Mouse (Mus musculus): ENCODE results near the gene Sun2.

Gene Sun2

DNA sequence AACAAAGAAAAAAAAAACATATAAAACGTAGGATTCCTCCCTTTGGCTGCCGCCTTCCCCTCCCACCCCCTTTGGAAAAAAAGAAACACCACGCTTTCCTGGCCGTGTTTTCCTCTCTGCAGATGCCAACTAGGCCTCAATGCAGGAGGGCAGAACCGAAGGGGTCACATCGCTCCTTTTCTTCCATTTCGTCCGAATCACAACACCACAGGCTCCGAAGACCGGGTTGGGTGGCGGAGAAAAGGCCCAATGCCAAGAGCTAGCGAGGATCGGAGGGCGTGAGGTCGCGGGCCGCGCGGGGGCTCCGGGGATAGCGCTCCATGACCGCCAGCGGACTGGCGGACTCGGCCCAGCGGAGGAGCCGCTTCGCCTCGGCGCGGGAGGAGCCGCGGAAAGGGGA lies 55.2 kb downstream of the Sun2 start:
- peak; percentile 58 for DNase-seq (ENCODE audit: low read depth, low spot score)

DNA sequence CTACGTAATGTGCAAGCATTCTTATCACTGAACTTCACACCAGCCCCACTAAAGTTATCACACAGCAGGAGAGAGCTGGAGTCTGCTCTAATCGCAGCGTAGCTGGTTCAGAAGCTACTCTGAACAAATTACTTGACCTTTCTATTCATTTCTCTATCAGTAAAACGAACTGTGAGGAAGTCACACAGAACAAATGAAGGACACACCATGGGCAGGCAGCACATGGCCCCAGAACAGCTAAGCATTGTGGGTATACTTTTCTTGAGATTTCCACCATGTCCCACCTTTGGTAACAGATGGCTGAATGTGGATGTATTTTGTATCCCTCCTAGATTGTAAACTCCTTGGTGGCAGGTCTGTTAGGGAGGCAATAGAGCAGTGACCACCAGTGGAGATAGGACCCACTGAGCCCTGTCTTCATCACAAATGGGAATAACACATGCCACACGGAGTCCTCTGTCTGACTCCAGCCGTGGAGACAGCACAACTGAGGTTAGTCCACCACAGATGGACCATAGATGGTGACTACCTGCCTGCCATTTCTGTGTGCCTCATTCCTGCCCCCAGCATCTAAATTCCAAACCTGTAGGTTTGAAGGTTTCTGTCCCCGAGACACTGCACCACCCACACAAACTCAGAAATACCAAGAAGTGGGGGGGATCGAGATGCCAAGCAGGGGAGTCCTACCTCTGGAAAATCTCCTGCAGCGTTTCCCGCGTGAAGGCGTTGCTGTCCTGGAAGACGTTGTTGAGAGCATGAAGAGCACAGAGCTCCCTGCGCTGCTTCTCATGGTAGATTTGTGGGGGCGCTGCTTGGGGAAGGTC lies 56.1 kb downstream of the Sun2 start:
- peak; percentile 45 for DNase-seq (ENCODE audit: low read depth, low spot score)

DNA sequence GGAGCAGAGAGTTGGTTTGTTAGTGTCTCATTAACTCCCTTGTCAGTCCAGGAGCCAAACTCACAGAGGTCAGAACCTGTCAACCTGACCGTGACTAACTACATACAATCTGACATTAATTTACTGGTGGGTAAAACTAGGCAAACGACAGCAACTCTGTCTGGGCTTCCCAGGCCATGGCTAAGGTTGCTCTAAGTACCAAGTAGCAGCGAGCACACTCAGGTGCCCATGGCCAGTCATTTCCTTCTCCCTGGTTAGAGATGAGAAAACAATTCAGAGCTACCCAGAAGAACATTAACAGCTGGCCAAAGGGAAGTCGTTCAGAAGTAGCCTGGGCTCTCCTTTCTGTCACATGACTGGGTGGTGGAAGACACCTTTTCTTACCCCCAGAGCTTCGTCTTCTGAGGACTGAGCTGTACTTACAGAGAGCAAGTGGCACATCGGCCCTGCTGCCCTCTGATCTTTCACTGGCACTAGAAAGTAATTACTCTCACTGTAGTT lies 57.1 kb downstream of the Sun2 start:
- no peak for DNase-seq (ENCODE audit: low read depth, low spot score)

DNA sequence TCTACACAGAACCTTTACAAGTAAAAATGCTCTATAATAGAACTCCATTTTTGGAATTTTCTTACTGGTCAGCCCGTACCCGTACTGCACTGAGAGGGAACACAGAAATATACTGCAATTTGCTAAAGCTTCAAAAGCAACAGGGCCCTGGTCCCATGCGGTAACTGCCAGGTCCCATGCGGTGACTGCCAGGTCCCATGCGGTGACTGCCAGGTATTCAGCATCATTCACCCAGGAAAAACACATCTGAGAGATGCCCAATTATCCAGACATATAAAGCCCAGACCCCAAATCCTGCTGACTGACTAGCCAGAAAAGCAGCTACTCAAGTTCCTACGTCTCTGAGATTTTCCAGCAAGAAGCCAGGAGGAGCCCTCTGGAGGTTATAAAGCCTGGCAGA lies 57.7 kb downstream of the Sun2 start:
- no peak for DNase-seq (ENCODE audit: low read depth, low spot score)

DNA sequence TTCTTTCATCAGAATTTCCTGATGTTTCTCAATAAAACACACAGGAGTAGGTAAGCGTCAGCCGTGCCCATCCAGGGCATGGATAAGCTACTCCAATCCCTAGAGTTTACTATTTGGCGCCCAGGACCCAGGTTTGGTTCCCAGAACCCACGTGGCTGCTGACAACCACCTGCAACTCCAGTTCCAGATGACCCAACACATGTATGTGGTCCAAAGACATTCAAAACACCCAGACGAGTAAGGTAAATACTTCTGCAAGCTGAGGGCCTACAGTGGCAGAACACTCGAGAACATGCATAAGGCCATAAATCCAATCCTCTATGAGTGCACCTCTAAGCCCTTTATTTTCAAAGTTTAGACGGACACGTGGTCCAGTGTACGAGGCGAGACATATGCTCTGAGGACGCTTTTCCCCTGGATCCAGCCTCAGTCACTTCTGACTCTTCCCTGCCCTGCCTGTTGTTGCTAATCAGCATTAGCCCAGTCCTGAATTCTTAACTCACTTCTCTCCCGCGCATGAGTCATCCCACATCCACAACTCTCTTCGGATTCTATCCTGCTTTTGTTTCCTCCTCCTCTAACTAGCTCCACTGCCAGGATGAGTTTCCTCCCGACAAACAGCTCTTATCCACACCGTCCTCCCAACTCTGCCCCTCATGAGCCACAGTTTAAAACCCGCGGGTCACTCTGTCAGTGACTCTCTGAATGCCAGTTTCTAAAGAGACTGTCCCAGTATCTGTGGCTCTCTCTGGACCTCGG lies 58.5 kb downstream of the Sun2 start:
- DNase-seq (ENCODE audit: low read depth, low spot score), result peak; percentile 83

DNA sequence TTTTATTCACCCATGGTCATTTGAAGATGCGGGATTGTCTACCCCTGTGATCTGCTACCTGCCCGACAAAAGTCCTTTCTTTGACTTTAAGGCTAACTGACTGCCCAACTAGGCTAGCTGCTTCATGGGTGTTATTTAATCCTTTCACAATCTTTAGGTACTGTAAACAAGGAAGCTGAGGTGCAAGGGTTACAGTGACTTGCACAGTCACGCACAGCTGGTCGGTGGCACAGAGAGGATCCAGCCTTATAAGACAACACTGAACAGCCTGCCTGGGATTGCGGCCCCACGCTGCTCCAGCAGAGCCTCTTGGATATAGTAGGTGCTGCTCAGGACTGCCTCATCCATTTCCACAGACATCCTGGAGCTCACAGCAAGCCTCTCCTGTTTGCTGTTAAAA lies 59.2 kb downstream of the Sun2 start:
- no peak for DNase-seq (ENCODE audit: low read depth, low spot score)

DNA sequence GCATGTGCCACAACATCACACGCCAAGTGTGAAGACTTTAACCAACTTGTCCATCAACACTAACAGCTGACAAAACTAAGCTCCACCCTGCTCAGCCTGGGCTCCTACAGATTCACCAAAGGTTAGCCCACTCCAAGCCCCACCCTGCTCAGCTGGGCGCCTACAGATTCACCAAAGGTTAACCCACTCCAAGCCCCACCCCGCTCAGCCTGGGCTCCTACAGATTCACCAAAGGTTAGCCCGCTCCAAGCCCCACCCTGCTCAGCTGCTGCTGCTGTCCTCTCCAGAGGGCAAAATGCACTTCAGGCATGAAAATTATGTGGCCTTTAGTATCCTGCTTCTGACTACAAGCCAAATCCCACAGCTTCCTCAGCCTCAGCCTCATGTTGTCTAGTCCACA lies 60.4 kb downstream of the Sun2 start:
- DNase-seq (ENCODE audit: low read depth, low spot score), result no peak

DNA sequence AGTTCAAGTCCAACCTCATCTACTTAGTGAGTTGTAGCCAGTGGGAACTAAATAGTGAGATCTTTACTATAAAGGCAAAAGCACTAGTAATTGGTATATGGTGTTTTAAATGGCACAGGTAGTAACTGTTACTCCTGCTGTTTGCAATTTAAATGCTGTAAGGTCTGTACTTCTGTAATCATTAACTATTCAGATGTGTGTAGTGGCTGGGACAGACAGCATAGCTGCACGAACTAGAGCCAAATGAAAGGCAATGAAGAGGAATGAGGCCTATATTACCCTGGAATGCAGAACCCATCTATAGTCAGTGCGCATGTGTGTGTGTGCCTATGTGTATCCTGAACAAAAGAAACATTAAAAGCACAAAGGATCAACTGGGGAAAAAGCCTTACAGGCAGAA lies 64.4 kb downstream of the Sun2 start:
- DNase-seq (ENCODE audit: low read depth, low spot score), result no peak

All from brain, adult 2 months (tissue).